Mouse (Mus musculus) CH12F3 (cell line): ENCODE results near the gene Skor1.

Experiments used
- in situ Hi-C: fragments of 300-500 bp; cut with MboI; formaldehyde crosslinking; loops from 2 replicates; pipeline ENCODE4 v1.14.3; 2020; ENCODE audit warnings: low sequenced_read_pairs

The Skor1 gene

DNA sequence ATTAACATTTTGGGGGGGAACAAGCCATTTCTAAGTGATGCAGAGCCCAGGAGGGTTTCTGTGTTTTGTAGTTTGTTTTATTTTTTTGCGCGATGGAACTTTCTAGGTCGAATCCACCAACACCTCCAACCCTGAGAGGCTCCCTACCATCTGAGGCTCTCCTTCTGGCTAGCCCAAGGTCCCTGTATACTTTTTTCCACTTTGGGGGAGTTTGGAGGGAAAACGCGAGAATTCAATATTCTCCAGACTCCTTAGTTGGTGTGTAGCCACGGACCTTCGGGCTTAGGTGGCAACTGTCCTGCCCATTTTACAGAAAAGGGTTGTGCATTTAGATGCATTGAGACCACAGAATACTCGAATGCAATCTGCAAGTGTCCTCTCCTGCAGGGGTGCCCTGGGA lies 12.5 kb downstream of the Skor1 start:
- in situ Hi-C loops, result loop anchor here (10.0 kb wide), 1 partner anchor 709 kb away; no protein-coding TSS in a partner anchor

DNA sequence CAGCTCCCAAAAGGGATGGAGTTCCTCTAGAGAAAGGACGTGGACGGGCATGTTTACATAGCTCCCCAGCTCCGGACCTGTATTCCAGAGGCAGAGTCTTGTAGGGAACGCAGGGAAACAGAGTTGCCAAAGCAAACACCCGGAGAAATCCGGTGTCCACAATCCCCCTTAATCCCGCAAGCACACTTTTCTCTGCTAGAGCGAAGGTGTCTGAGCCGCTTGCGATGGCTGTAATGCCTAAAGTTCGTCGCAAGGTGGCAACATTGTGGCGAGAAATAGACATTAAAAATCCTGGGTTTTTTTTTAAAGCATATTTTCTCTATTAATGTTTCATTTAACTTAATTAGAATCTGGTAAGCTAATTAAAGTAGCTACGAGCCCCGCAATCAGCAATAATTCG lies 13.0 kb downstream of the Skor1 start:
- in situ Hi-C loops, result loop anchor here (10.0 kb wide), 1 partner anchor 709 kb away; no protein-coding TSS in a partner anchor

- in situ Hi-C loops, result loop anchor here (10.0 kb wide), 1 partner anchor 709 kb away; no protein-coding TSS in a partner anchor
These were observed 13.4 kb downstream of the Skor1 start for GRCm38 (mm10) chr9:63135356-63135755.

GRCm38 (mm10) chr9:63133659-63134058 lies 15.1 kb downstream of the Skor1 start:
- in situ Hi-C loops, result loop anchor here (10.0 kb wide), 1 partner anchor 711 kb away; no protein-coding TSS in a partner anchor

DNA sequence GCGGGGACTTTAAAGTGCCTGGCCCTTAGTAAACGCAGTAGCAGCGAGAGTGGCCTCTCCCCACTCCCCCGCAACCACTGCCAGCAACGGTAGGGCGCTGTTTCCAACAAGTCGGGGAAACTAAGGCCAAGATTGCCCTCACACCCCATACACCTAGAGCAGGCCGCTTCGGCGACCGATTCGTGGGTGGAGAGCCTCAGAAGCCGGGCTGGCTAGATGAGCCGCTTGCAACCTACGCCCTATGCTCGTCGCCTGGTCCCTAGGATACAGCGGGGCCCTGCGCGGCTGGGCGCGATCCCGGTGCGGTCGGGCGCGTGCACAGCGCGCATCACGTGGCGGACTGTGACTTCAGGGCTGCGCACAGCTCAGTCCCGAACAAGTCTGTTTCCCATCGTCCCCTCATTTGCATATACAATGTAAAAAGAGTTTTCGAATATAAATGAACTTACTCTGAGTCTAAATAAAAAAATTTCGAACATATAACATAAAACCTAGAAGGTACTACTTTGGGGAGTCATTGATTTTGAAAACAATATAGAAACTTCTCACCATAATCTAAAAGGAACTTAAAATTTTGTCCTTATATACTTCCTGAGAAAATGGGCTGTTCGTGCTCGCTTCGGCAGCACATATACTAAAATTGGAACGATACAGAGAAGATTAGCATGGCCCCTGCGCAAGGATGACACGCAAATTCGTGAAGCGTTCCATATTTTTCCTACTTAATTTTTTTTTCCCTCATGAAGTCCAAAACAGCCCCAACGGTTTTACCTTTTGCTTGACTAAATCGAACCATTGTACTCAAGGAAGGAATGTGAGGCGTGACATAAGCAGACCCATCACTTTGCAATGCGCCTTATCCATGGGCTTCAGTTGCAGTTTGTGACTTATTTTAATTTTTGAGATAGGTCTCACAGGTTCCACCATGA lies 15.8 kb downstream of the Skor1 start:
- in situ Hi-C loops, result loop anchor here (10.0 kb wide), 1 partner anchor 712 kb away; no protein-coding TSS in a partner anchor

DNA sequence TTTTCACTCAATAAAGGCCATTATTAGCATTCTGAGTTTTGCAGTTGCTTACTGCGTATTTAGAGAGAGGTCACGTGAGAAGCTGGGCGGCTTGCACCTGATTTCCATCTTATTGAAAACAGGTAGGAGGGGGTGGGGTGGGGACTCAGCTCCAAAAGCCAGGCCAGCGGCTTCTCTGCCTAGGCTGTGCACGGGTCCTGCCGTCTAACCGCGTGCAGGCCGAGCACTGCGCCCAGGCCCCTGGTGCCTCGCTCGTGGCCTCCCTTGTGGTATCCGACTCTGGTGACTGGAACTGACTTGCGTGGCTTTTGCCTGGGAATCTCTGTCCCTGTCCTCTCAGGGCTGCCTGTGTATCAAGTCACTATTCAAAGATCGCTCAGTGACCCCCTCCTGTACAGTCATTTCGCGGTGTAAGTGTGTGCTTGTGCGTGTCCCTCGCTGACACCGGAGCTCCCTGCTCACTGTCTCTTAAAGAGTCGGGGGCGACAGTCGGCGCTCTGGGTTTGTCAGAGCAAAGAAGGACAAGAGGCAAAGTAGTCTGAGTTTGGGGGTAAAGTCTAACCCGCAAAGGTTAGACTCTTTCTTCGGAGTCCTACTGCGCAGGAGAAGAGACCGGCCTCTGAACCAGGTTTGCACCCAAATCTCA lies 16.7 kb downstream of the Skor1 start:
- in situ Hi-C loops, result loop anchor here (10.0 kb wide), 1 partner anchor 713 kb away; no protein-coding TSS in a partner anchor

DNA sequence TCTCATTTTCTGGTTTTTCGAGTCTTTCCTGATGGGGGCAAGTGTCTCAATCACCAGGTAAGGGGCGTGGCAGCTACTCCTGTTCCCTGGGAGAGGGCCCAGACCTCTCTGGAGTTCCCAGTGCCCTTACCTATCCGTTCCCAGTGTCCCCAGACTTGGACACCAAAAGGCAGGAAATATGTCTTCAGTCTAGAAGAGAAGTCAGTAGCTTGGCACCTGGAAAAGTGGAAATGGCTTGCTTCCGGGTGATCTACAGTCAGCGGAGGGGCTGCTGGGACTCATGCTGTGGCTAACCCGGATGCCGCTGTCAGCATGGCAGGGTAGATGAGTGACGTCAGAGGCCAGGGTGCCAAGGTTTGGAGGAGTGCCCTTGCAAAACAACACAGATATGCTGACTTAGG lies 19.1 kb downstream of the Skor1 start:
- in situ Hi-C loops, result loop anchor here (10.0 kb wide), 2 partner anchors 275 to 715 kb away; partner anchors contain the start of gene Calml4

- in situ Hi-C loops, result loop anchor here (10.0 kb wide), 1 partner anchor 270 kb away; the partner anchor contains the start of gene Calml4
These were observed 24.2 kb downstream of the Skor1 start for GRCm38 (mm10) chr9:63124512-63124911.

GRCm38 (mm10) chr9:63123451-63124438 lies 25.0 kb downstream of the Skor1 start:
- in situ Hi-C loops, result loop anchor here (10.0 kb wide), 1 partner anchor 269 kb away; the partner anchor contains the start of gene Calml4

DNA sequence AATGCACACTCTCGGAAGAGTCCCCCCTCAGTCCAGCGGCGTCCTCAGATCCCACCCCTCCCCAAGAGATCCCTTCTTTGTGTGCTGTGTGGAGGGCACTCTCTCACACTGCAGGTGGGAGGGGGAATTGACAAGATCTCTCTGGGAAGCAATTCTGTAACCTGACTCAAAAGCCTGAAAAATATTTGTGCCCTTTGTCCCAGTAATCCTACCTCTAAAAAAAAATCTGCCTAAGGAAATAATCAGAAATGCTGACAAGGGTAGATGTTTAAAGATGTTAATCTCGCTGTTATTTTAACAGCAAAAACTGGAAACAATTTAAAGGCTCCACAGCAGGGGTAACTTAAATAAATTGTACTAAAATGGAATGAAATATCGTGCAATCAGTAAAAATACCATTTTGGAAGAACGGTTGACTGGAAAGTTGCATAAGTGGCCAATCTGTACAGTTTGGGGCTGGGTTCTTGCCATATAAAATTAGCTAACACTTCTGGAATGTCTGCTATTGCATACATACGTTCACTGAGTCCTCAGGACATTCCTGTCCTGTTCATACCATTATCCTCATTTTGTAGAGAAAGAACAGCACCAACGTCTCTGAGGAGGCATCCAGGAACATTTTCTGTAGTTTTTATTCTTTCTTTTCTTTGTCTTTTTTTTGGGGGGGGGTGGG lies 26.5 kb downstream of the Skor1 start:
- in situ Hi-C loops, result loop anchor here (10.0 kb wide), 1 partner anchor 267 kb away; the partner anchor contains the start of gene Calml4

GRCm38 (mm10) chr9:63118385-63118784 lies 30.4 kb downstream of the Skor1 start:
- in situ Hi-C loops, result no loop called here

DNA sequence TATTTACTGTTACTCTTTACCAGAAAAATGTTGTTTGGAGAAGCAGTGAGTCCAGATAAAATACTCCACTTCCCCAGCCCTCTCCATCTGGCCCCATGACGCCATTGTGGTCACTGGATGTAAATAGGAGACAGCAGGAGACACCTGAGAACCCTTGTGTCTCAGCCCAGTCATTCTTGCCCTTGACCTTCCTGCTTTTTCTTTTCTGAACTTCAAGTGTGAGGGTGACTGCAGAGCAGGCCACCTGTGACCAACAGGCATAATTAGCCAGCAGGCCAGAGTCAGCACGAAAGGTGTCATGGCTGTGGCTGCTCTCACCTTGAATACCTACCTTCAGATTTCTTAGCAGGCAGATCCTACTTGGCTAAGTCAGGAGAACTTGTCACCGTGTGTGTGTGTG lies 36.2 kb downstream of the Skor1 start:
- in situ Hi-C loops, result no loop called here

GRCm38 (mm10) chr9:63109782-63110087 lies 39.0 kb downstream of the Skor1 start:
- in situ Hi-C loops, result no loop called here

DNA sequence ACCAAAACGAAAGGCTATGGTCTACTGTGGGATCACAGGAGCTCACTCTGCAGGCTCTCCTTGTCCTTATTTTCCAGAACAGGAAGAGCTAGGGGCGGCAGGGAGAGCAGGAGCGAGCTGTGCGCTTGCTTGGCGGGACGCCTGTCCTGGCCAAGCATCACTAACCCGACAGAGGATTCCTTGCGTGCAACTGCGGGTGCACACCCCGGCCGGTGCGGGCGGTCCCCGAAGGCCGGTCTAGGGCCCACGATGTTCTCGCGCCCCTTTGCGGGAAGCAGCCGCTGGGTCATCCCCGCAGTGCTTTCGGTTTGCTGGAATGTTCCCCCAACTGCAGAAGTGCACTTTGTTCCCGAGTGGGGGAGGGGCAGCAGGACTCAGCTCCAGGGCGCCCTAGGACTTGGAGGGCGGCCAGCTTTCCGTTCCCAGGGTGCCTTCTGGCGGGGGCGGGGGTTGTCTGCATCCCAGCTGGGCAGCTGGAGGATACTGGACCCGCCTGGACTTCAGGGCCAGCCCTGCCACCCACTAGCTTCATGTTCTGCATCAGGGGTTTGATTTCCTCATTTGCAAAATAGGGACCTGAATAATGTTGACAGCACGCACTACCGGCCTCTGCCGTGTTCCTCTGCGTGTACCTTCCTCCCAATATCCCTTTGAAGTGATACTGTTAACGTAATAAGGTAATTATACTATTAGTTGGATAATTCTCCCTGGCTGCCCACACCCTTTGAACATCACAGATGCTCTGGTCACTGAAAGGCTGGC lies 39.6 kb downstream of the Skor1 start:
- in situ Hi-C loops, result no loop called here

DNA sequence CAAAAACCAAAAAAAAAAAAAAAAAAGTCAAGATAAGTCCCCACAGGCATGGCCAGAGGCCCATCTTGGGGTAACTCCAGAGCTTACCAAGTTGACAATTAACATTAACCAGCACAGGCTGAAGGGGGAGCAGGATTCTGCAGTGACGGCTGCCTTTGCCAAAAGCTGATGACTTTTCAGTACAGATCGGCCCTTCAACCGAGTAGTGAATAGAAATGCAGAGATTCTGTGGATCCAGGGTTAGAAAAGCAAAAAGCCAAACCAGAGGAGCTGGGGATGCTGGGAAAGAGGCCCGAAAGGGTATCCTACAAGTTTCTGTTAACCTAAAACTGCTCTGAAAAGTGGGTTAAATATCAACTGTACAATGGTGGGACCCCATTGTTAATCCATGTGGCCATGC lies 40.2 kb downstream of the Skor1 start:
- in situ Hi-C loops, result no loop called here

GRCm38 (mm10) chr9:63100660-63101059 lies 48.1 kb downstream of the Skor1 start:
- in situ Hi-C loops, result no loop called here

DNA sequence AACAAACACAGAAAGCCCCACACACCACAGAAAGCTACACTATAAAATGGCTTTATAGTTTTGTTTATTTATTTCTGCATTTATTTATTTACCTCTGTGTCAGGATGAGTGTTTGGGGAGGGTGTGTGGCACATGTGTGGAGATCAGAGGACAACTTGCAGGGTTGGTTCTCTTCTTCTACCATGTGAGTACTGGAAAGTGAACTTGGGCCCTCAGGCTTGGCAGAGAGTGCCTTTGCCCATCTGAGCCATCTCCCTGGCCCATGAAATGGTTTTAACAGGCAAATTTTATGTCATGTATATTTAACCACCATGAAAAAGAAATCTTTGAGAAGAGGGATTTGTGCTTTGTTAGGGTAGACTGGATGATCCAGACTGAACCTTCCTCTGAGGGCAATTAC lies 48.9 kb downstream of the Skor1 start:
- in situ Hi-C loops, result no loop called here

GRCm38 (mm10) chr9:63099344-63099743 lies 49.4 kb downstream of the Skor1 start:
- in situ Hi-C loops, result no loop called here

- in situ Hi-C loops, result no loop called here
These were observed 49.9 kb downstream of the Skor1 start for GRCm38 (mm10) chr9:63098887-63099286.
